Mouse (Mus musculus) adipocyte (in vitro differentiated cells): ENCODE measurements around the gene Prx.

Experiments used
- DNase-seq: peaks from one replicate; pipeline ENCODE4 v3.0.0-alpha.2; 2016; ENCODE audit warnings: low spot score

The Prx gene

GRCm38 (mm10) chr7:27522967-27523366, 23.8 kb downstream of the Prx start, which contains the start of gene Hipk4:
Hipk4 (plus strand) TSS chr7:27523267.
- DNase-seq, result no peak

DNA sequence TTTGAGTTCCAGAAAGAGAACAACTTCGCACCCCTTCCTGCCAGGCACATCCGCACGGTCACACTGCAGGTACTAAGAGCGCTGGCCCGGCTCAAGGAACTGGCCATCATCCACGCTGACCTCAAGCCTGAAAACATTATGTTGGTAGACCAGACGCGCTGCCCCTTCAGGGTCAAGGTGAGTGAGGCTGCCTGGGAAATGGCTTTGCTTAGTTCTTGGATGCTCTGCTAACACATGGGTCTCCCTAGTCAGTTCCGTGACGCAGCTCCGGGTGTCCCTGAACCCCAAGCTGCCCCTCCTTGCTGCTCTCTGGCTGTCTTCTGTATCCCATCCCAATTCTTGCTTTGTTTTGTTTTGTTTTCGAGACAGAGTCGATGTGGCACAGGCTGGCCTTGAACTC, 24.7 kb downstream of the Prx start:
- no peak for DNase-seq

- DNase-seq, result peak; percentile 85
Measured at GRCm38 (mm10) chr7:27526039-27526827, 27.1 kb downstream of the Prx start.

DNA sequence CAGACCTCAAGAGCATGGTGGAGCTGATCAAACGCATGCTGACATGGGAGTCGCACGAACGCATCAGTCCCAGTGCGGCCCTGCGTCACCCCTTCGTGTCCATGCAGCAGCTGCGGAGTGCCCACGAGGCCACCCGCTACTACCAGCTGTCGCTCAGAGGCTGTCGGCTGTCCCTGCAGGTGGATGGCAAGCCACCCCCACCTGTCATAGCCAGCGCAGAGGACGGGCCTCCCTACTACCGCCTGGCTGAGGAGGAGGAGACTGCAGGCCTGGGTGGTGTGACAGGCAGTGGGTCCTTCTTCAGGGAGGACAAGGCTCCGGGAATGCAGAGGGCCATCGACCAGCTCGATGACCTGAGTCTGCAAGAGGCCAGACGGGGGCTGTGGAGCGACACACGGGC, 29.9 kb downstream of the Prx start:
- DNase-seq, result no peak

GRCm38 (mm10) chr7:27530937-27531336, 31.8 kb downstream of the Prx start:
- DNase-seq, result no peak

DNA sequence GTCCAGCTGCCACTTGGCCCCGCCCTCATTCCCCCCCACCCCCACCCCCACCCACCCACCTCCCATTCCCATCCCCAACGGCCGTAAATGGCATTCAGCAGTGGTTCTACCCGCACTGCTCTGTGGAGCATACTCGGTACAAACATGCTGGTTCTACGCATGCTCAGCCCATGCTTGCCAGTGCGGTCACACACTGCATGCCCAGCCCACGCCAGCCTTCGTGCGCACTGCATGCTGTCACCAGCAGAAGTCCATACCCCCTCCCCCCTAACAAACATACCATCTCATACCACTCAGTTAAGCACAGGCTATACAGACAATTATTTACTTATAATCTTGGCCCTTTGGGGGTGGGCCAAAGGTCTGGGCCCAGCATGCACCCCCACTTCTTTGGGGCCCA, 32.6 kb downstream of the Prx start:
- DNase-seq, result no peak

GRCm38 (mm10) chr7:27532480-27533050, 33.4 kb downstream of the Prx start:
- no peak for DNase-seq

DNA sequence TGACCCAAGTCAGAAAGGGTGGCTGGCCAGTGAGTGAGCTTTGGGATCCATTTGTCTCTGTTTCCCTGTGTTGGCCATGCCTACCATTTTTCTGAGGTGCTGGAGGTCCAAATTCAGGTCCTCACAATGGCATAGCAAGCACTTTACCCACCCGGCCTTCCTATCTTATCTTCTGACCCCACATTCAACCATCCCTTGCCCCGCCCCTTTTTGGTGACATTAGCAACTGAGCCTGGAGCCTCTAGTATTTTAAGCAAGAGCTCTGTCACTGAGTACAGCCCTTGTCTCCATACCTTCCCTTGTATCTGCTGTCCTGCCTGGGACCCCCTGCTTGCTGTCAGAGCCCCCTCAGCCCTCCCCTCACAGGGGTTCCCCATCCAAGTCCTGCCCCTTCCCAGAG, 36.3 kb downstream of the Prx start:
- DNase-seq, result no peak

- DNase-seq, result no peak
Measured at GRCm38 (mm10) chr7:27536618-27537017, 37.5 kb downstream of the Prx start.

GRCm38 (mm10) chr7:27537998-27538397, 38.9 kb downstream of the Prx start:
- DNase-seq, result no peak

- DNase-seq, result no peak
Measured at GRCm38 (mm10) chr7:27538797-27539196, 39.7 kb downstream of the Prx start.

GRCm38 (mm10) chr7:27540521-27540920, 41.4 kb downstream of the Prx start:
- DNase-seq, result no peak

- no peak for DNase-seq
Measured at GRCm38 (mm10) chr7:27540935-27541334, 41.8 kb downstream of the Prx start.

- DNase-seq, result no peak
Measured at GRCm38 (mm10) chr7:27541431-27541830, 42.3 kb downstream of the Prx start.

DNA sequence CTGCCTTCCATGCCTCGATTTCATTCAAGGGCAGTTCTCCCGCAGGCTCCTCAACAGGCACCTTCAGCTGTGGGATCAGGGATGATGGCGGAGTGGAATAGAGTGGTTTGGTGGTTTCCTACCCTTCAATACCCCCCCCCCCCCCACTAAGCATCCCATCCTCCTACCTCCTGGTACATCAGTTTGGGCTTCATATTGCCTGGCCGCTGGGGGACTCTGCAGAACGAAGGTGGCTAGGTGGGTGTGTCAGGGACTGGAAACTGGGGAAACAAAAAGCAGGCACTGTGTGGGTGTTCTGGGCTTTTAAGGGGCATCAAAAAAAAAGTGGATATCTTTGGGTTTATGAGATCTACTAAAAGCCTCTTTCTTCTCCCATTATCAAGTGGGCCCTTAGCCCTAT, 42.8 kb downstream of the Prx start:
- DNase-seq, result no peak

DNA sequence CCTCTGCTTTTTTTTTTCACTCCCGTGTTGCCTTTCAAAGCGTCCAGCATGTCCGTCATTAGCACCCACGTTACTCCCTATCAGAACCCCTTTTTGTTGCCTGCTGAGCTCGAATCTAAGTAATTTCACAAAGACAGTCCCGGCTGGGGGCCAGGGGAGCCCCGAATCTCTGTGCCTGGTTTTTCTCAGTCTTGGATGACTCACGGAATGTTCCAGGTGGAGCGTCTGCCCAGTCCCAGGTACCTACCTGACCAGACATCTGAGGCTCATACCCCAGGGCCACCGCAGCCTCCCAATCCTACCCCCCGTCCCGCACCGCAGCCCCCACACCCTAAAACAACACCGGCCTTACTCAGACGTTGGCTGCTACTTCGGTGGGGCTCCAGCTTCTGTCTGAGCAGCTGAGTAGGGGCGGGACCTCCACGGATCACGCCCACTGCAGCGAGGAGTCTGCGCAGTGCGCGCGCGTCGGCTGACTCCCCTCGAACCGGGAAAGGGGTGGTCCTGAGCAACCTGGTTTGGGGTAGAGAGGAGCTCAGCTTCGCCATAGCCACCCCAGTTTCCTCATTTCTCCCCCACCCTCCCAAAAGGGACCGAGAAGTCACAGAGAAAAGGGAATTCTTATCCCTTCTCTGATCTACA, 43.4 kb downstream of the Prx start:
- DNase-seq, result peak; percentile 9

DNA sequence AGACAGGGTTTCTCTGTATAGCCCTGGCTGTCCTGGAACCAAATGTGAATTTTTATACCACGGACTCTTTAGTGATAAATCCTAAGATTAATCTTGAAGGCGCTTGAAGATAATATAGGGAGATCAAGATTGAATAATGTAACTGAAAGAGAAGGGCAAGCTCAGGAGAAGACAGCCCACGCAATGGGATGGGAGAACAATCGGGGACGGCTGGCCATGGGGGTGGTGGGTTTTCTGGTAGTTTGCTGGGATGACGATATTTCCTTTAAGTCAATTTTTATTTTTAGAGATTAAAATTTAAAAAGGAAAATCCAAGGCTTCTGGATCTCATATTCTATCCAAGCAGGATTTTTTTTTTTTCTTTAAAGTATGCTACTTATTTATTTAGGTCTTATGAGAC, 43.9 kb downstream of the Prx start:
- DNase-seq, result no peak

DNA sequence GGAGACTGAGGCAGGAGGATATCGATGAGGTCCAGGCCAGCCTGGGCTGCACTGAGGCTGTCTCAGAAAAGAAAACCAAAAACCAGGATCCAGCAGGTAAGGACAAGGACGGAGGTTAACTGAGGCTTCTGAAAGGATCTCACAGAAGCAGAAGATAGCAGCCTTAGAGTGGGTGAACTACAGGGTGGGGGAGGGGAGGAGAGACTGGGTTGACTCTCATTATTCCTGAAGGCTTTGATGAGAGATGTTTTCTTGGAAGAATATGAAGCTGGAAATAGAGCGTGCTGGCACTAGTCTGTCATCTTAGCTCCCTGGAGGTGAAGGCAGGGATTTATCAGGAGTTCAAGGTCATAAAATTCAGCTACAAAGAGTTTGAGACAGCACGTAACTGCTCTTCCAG, 44.7 kb downstream of the Prx start:
- DNase-seq, result no peak

- DNase-seq, result no peak
Measured at GRCm38 (mm10) chr7:27544675-27545370, 45.7 kb downstream of the Prx start.

GRCm38 (mm10) chr7:27549597-27549996, 50.5 kb downstream of the Prx start:
- no peak for DNase-seq

- no peak for DNase-seq
Measured at GRCm38 (mm10) chr7:27552070-27552469, 52.9 kb downstream of the Prx start.

- DNase-seq, result peak; percentile 90
Measured at GRCm38 (mm10) chr7:27552931-27553513, 53.9 kb downstream of the Prx start, which contains the start of the genes Pld3 and 2310022A10Rik. Pld3 (minus strand) TSS chr7:27553218. 2310022A10Rik (plus strand) TSS chr7:27553233.
